Mouse (Mus musculus) neutrophil, adult 5-6 weeks (primary cell): ENCODE measurements around the gene BC017158. TPM values are rescaled to one million over a fixed set of nuclear protein-coding genes. Genes with fewer than 3 reads are reported as not detected.

Experiments
- ATAC-seq: fragments of 151-379, 151-347 bp; 2 replicates; pipeline ENCODE4 v1.8.0; 2017; ENCODE audit warnings: mild to moderate bottlenecking, moderate TSS enrichment; ENCODE audit not compliant: insufficient number of reproducible peaks, poor library complexity, low FRiP score, severe bottlenecking; ENCODE audit errors: extremely low read depth
- total RNA-seq: library from RNA; stranded (forward); fragments of 200-1000 nt; gene quantifications from 2 replicates; pipeline ENCODE4 v1.2.3, GENCODE M21; 2017

Gene BC017158
- total RNA-seq, 1 experiment from 2014 or later: 10.4 TPM

- ATAC-seq: no peak
Observed at GRCm38 (mm10) chr7:128311263-128311662, 13.3 kb upstream of the BC017158 start.

- no peak for ATAC-seq
Observed at GRCm38 (mm10) chr7:128310229-128310688, 12.3 kb upstream of the BC017158 start.

DNA sequence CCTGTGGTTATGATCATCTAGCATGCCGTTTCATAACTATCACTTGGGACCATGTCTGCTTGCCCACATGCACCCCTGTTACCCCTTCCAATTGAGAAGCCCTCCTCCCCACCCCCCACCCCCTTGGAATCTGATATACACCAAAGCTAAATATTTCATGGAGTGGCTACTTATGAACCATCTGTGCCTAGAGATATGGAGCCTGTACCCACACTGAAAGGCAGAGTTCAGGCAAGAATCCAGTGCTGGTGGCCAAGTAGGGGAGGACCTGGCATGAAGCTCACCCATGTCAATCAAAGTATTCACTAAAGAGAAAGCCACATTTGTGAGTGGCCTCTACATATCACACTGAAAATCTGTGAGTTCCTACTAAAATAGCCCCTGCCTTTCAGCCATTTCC lies 11.8 kb upstream of the BC017158 start:
- no peak for ATAC-seq

DNA sequence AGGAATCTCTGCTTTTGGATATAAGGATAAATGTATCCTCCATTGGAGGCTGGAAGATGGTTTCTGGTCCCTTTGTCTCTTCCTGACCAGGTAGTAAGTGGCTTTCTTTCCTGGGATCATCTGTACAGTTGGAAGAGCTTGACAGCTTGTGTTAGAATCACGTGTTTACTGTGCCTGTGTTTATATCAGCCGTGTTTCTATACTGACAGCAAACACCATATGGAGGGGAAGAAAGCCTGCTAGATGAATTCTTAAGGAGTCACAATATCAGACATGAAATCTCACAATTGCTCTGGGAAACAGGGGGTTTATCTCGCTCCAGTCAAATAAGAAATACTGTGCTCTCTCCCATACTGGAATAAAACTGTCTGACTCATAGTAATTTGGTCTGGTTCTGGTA lies 11.2 kb upstream of the BC017158 start:
- no peak for ATAC-seq

DNA sequence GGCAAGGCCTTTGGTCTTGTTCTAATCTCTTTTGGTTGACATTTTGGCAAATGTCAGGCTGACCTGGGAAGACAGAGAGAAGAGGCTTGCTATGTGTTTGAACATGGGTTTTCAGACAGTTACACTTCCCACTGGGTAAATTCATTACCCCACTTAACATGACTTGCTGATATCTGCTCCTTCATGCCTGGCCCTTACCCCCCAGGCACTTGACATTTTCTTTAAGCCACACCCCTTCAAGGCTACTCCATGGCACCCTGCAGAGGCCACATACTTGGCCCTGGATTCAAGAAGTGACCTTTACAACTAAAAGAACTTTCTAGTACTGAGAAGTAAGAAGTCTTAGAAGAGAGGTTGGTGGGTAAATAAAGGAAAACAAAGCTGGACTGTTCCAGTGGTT lies 9.9 kb upstream of the BC017158 start:
- ATAC-seq: no peak

DNA sequence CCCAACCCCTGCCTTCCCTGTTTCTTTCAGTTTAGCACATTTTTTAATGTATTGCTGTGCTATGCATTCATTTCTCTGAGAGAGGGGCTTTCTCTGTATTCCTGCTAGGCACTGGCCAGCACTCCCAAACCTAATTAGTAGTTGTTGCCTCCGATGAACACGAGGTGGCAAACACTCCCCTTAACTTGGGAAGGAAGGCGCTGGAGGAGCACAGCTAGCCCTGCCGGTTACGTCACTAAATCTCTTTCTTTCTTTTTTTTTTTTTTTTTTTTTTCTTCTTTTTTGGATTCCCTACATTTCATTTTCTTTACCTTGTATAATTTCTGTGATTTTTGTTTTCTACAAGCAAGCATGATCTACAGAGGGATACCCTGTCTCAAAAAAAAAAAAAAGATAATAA lies 6.9 kb upstream of the BC017158 start:
- no peak for ATAC-seq

- no peak for ATAC-seq
Observed at GRCm38 (mm10) chr7:128304198-128304597, 6.2 kb upstream of the BC017158 start.

DNA sequence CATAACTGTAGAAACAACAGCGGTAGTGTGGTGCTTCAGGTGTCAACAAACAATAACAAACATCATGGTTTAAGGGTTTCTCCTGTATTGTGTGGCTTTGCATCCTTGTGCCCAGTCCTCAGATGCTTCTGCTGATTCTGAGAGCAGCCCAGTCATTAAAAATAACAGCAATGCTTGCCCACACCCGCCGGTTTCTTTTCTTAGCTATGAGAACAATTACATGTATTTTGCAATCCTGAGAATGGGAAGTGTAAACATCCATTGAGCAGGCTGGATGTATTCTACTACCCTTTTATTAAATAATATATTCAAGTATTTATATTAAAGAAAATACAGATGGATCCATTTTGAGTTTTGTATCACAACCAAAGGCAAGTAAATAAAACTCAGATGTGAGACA lies 4.2 kb upstream of the BC017158 start:
- no peak for ATAC-seq

DNA sequence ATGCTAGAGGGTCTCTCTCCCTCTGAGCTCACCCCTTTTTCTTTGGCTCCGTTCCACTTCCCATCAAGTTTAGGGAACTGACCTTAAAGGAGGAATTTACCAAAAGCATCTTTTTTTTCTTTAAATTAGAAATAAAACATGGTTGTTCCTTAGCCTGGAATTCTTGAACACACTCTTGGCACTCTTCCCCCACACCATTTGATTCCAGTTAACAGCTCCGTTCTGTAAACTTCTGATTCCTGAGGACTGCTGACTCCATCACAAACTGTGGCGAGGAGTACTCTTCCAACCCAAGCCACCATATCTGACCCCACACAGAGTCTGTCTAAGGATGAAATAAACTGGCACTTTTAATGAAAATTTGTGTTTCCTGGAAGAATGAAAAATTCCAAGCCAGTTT lies 3.0 kb upstream of the BC017158 start:
- no peak for ATAC-seq

GRCm38 (mm10) chr7:128298481-128299342 lies 742 bp upstream of the BC017158 start:
- ATAC-seq: no peak

DNA sequence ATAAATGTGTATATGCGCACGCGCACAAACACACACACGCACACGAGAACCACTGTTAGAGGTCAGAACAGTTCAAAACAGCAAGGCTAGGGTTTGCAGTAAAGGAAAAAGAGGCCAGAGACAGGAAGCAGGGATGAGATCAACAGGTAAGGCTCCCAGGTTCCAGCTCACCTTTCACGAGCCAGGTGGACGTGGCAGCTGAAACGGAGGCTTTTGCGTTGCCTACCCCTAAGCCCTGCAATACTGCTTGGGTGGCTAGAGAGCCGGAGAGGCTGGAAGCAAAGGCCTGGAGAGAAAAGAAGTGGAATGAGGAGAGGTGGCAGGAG lies 716 bp downstream of the BC017158 start:
- no peak for ATAC-seq

GRCm38 (mm10) chr7:128296514-128296913 lies 1.5 kb downstream of the BC017158 start:
- ATAC-seq: no peak

GRCm38 (mm10) chr7:128294785-128295184 lies 3.2 kb downstream of the BC017158 start:
- no peak for ATAC-seq

DNA sequence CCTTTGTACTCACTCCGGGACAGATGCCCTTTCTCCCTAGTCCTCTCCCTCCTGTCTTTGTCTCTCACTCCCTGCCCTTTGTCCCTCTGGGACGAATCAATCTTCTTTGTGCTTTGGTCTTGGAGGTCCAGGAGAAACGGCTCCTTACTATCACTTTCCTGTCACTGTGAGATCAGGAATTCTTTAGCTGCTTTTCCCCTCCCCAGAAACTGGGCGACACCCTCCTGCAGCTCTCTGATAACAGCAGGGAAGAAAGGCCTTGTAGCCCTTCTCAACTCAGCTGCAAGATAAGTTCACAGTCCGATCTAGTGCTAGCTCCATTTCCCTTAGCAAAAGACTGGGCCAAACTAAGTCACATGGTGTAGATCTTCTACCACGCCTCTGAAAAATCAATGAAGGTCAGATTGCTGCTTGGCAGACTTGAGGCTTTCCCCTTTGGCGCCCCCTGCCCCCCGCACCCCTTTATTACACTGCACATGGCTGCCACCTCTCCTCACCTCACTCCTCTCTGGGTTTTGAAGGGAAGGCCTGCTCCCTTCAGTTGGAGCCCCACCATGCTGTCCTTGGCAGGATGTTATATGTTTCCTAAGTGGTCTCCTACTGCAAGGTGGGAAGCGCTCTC lies 8.9 kb downstream of the BC017158 start:
- no peak for ATAC-seq

DNA sequence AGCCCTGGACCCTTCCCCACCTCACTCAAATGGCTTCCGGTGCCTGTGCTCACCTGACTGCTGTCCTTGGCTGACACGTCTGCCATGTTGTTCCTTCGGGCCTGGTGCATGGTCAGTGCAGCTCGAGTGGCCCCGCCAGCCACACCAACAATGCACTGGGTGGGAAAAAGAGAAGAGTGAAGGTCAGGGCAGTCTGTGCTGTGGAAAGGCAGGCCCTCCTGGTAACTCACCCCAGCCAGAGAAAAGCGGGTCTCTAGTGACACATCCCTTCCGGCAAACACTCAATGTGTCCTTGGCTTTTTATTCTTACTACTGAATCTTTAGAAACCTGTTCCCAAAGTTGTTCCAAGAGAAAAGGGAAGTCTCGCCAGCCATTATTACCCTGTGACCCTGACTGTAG lies 12.9 kb downstream of the BC017158 start:
- no peak for ATAC-seq

- ATAC-seq: no peak
Observed at GRCm38 (mm10) chr7:128284047-128284446, 13.9 kb downstream of the BC017158 start.

DNA sequence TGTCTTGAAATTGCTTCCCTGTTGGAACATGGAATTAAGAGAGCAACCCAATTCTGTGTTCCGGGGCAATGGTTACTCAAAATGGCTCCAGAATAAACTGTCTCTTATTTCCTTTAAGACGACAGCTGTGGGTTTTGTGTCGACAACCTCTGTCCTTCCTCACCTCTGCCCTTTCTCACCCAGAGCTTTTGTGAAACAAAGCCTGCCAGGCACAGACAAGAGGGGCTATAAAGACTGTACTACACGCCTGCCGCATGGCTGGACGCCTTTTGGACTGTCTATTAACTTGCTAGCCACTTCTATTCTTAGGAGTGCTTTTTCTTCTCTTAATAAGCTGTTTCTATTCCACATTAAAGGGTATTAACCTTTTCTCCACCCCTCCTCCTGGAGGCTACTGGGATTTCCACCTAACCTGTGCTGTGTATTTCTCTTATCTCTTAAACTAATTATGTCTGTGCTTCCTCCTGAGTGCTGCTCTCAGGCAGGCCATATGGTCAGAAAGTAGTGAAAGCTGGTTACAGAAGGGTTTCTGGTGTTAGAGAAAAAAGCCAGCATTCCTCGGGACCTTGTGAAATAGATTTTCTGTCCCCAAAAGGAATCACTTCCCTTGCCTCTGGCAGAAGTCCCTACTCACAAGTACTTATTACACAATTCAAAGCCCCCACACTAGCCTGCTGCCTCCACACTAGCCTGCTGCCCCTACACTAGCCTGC lies 15.3 kb downstream of the BC017158 start:
- no peak for ATAC-seq

- no peak for ATAC-seq
Observed at GRCm38 (mm10) chr7:128281765-128282164, 16.2 kb downstream of the BC017158 start.

GRCm38 (mm10) chr7:128279750-128280149 lies 18.2 kb downstream of the BC017158 start:
- no peak for ATAC-seq

- no peak for ATAC-seq
Observed at GRCm38 (mm10) chr7:128276051-128276450, 21.9 kb downstream of the BC017158 start.
